ENCODE assay signal across 8 mouse cellular contexts in genomic region chr8:26273415-26273760, GRCm38 (mm10).
A peak's percentile ranks its signal among the peaks of the same experiment; 100 is the strongest.
DNase-seq lines count a peak whose midpoint lies in the region; ATAC-seq and TF ChIP-seq lines count a peak whose summit lies in the region.

No protein-coding gene starts in this region.

- H3K4me3 ChIP-seq in kidney, embryonic 14.5 days (ENCODE audit: low read length): peak overlapping the region; percentile 6; the same call in 1 of the 2 replicates
- no peak overlapping the region for H3K4me3 ChIP-seq in forebrain, embryonic 12.5 days (replicated peaks)
- H3K4me3 ChIP-seq in hindbrain, postnatal 0 days (ENCODE audit: low read length): no peak overlapping the region

- H3K36me3 ChIP-seq in kidney, embryonic 14.5 days (ENCODE audit: control insufficient read depth, insufficient read depth, low read length): no peaks in the 10 kb centered on the region
- H3K36me3 ChIP-seq in forebrain, embryonic 12.5 days (replicated peaks): no peaks in the 10 kb centered on the region
- H3K36me3 ChIP-seq in hindbrain, postnatal 0 days (ENCODE audit: insufficient read depth, low read length): no peaks in the 10 kb centered on the region

- WGBS in kidney, embryonic 14.5 days: 2% methylated on average over 12 of the region's 12 CpGs
- WGBS in forebrain, embryonic 12.5 days: under 1% methylated on average over 12 of the region's 12 CpGs
- 3% methylated on average over 12 of the region's 12 CpGs for WGBS in hindbrain, postnatal 0 days

- no peak overlapping the region for H3K9ac ChIP-seq in kidney, embryonic 14.5 days (ENCODE audit: low read depth, low read length)
- peak overlapping the region; percentile 40; the same call in 1 of the 2 replicates for H3K9ac ChIP-seq in forebrain, embryonic 12.5 days
- H3K9ac ChIP-seq in hindbrain, postnatal 0 days (replicated peaks; ENCODE audit: low read length): no peak overlapping the region

- no peak for TF ChIP-seq CTCF in hindbrain, postnatal 0 days (IDR thresholded peaks at IDR 0.05; ENCODE audit: low read depth)

- no peak for DNase-seq in kidney, adult 18-20 months
- DNase-seq in hindbrain, postnatal 0 days (ENCODE audit: low spot score): no peak
- peak; percentile 58 for DNase-seq in neural tube, embryonic 10.5 days (ENCODE audit: extremely low spot score, low spot score)
- DNase-seq in testis, postnatal 14 days (ENCODE audit: low spot score): no peak
- DNase-seq in yolk sac, embryonic 10.5 days (ENCODE audit: low spot score): no peak
- DNase-seq in spleen, postnatal 4 days (ENCODE audit: low spot score in 2 of 2): no peak

- peak; percentile 20; the same call in 1 of the 2 replicates for ATAC-seq in kidney, embryonic 14.5 days (ENCODE audit: low FRiP score, low TSS enrichment)
- ATAC-seq in forebrain, embryonic 12.5 days (ENCODE audit: low FRiP score): peak; percentile 73; the same call in 1 of the 2 replicates
- ATAC-seq in hindbrain, postnatal 0 days: no peak

- H3K4me1 ChIP-seq in kidney, embryonic 14.5 days (ENCODE audit: control insufficient read depth, insufficient read depth, low read length): peaks cover 10% of the 10 kb centered on the region; the same call in 1 of the 2 replicates
- peaks cover 28% of the 10 kb centered on the region for H3K4me1 ChIP-seq in forebrain, embryonic 12.5 days
- H3K4me1 ChIP-seq in hindbrain, postnatal 0 days (ENCODE audit: insufficient read depth, low read length): 0 out of 2 replicates have a peak, but pooled peaks cover 2% of the 10 kb centered on the region

- peak overlapping the region; percentile 26 for H3K4me2 ChIP-seq in kidney, embryonic 14.5 days (replicated peaks; ENCODE audit: low read depth, low read length)
- peak overlapping the region; percentile 25 for H3K4me2 ChIP-seq in forebrain, embryonic 12.5 days
- H3K4me2 ChIP-seq in hindbrain, postnatal 0 days (ENCODE audit: low read depth, low read length): peak overlapping the region; percentile 30; the same call in 1 of the 2 replicates

- no peaks in the 10 kb centered on the region for H3K9me3 ChIP-seq in kidney, embryonic 14.5 days (ENCODE audit: control insufficient read depth, low read length)
- no peaks in the 10 kb centered on the region for H3K9me3 ChIP-seq in forebrain, embryonic 12.5 days
- H3K9me3 ChIP-seq in hindbrain, postnatal 0 days (ENCODE audit: low read length): no peaks in the 10 kb centered on the region

- H3K27ac ChIP-seq in kidney, embryonic 14.5 days (ENCODE audit: low read depth, low read length): peak overlapping the region; percentile 32; the same call in 1 of the 2 replicates
- H3K27ac ChIP-seq in forebrain, embryonic 12.5 days: peak overlapping the region; percentile 58
- no peak overlapping the region for H3K27ac ChIP-seq in hindbrain, postnatal 0 days

- 0 out of 2 replicates have a peak, but pooled peaks cover 5% of the 10 kb centered on the region for H3K27me3 ChIP-seq in kidney, embryonic 14.5 days (ENCODE audit: control insufficient read depth, insufficient read depth, low read length)
- H3K27me3 ChIP-seq in forebrain, embryonic 12.5 days: peaks cover 16% of the 10 kb centered on the region; the same call in 1 of the 2 replicates
- H3K27me3 ChIP-seq in hindbrain, postnatal 0 days (ENCODE audit: insufficient read depth, low read length): peaks cover 5% of the 10 kb centered on the region; the same call in 1 of the 2 replicates
